In the genomic region with DNA sequence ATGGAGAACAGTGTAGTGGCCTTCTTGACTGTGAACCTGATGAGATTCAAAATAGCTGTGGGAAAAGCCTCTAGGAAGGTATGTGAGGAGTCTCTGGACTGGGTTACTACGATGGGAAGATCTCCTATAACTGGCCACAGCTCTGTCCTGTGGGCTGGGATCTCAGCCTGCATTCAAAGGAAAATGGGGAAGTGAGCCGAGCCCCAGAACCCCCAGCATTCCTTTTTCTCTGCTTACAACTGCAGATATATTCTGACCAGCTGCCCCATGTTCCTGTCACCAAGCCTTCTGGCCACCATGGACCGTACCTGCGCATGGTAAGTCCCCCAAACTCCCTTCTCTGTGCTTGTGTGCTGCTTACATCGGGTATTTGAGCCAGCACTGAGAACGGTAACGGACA, we compare ENCODE assay signal across 8 mouse cellular contexts. TPM values are rescaled to one million over a fixed set of nuclear protein-coding genes. Genes with fewer than 3 reads are reported as not detected.
DNase-seq lines count a peak whose midpoint lies in the region; ATAC-seq and TF ChIP-seq lines count a peak whose summit lies in the region.

A gene (plus strand): TSS at position 218 of the 400 bp plus-strand sequence.

- ATAC-seq in forebrain, embryonic 14.5 days, result no peak
- ATAC-seq in hindbrain, embryonic 11.5 days (ENCODE audit: low FRiP score), result no peak
- no peak for ATAC-seq in liver, embryonic 12.5 days
- no peak for ATAC-seq in stomach, postnatal 0 days (ENCODE audit: low FRiP score, low TSS enrichment)

- H3K4me1 ChIP-seq in forebrain, embryonic 14.5 days (ENCODE audit: control insufficient read depth, insufficient read depth, low read length), result peaks cover 4% of the 10 kb centered on the region; the same call in 1 of the 2 replicates
- peaks cover 3% of the 10 kb centered on the region; the same call in 1 of the 2 replicates for H3K4me1 ChIP-seq in hindbrain, embryonic 11.5 days (replicated peaks; ENCODE audit: control insufficient read depth, insufficient read depth, low read length)
- H3K4me1 ChIP-seq in liver, embryonic 12.5 days, result peaks cover 10% of the 10 kb centered on the region
- peaks cover 2% of the 10 kb centered on the region; the same call in 1 of the 2 replicates for H3K4me1 ChIP-seq in stomach, postnatal 0 days (replicated peaks; ENCODE audit: control insufficient read depth, insufficient read depth)

- H3K4me3 ChIP-seq in forebrain, embryonic 14.5 days (ENCODE audit: low read depth, low read length), result no peak within 1 kb of the TSS
- H3K4me3 ChIP-seq in hindbrain, embryonic 11.5 days (ENCODE audit: low read depth, low read length), result no peak within 1 kb of the TSS
- no peak within 1 kb of the TSS for H3K4me3 ChIP-seq in liver, embryonic 12.5 days
- no peak within 1 kb of the TSS for H3K4me3 ChIP-seq in stomach, postnatal 0 days (ENCODE audit: low read depth, low read length)

- DNase-seq in urinary bladder, adult 2 months (ENCODE audit: low spot score), result no peak
- no peak for DNase-seq in urinary bladder, postnatal 25 days (ENCODE audit: low spot score)
- DNase-seq in forebrain, embryonic 14.5 days (ENCODE audit: low spot score), result no peak
- DNase-seq in hindbrain, embryonic 11.5 days (ENCODE audit: low spot score), result no peak
- DNase-seq in stomach, postnatal 0 days (ENCODE audit: low spot score), result no peak
- no peak for DNase-seq in ovary, postnatal 14 days (ENCODE audit: low spot score)
- DNase-seq in spleen, adult 12 weeks (ENCODE audit: low spot score), result no peak

- no peak for TF ChIP-seq CTCF in stomach, postnatal 0 days (IDR thresholded peaks at IDR 0.05; ENCODE audit: low read depth)

- no peaks in the 10 kb centered on the region for H3K27me3 ChIP-seq in forebrain, embryonic 14.5 days (replicated peaks; ENCODE audit: control insufficient read depth, insufficient read depth, low read length)
- no peaks in the 10 kb centered on the region for H3K27me3 ChIP-seq in hindbrain, embryonic 11.5 days (ENCODE audit: control insufficient read depth, insufficient read depth, low read length)
- H3K27me3 ChIP-seq in liver, embryonic 12.5 days (replicated peaks), result peaks cover 8% of the 10 kb centered on the region; the same call in 1 of the 2 replicates
- no peaks in the 10 kb centered on the region for H3K27me3 ChIP-seq in stomach, postnatal 0 days (ENCODE audit: control insufficient read depth, insufficient read depth, low read length)

- 85% methylated on average over 7 of the region's 7 CpGs for WGBS in forebrain, embryonic 14.5 days
- WGBS in hindbrain, embryonic 11.5 days, result 84% methylated on average over 7 of the region's 7 CpGs
- WGBS in liver, embryonic 12.5 days (ENCODE audit: insufficient replicate concordance), result 58% methylated on average over 7 of the region's 7 CpGs
- 72% methylated on average over 7 of the region's 7 CpGs for WGBS in stomach, postnatal 0 days

- no peak within 1 kb of the TSS for H3K9ac ChIP-seq in forebrain, embryonic 14.5 days (ENCODE audit: low read length)
- H3K9ac ChIP-seq in hindbrain, embryonic 11.5 days (ENCODE audit: low read depth, low read length), result no peak within 1 kb of the TSS
- H3K9ac ChIP-seq in liver, embryonic 12.5 days, result no peak within 1 kb of the TSS
- H3K9ac ChIP-seq in stomach, postnatal 0 days (ENCODE audit: low read length), result no peak within 1 kb of the TSS

- no peak within 1 kb of the TSS for H3K4me2 ChIP-seq in forebrain, embryonic 14.5 days (ENCODE audit: low read length)
- no peak within 1 kb of the TSS for H3K4me2 ChIP-seq in hindbrain, embryonic 11.5 days (replicated peaks; ENCODE audit: low read depth, low read length)
- H3K4me2 ChIP-seq in liver, embryonic 12.5 days, result no peak within 1 kb of the TSS
- H3K4me2 ChIP-seq in stomach, postnatal 0 days (replicated peaks; ENCODE audit: low read depth), result no peak within 1 kb of the TSS

- no peaks in the 10 kb centered on the region for H3K36me3 ChIP-seq in forebrain, embryonic 14.5 days (ENCODE audit: control insufficient read depth, insufficient read depth, low read length)
- no peaks in the 10 kb centered on the region for H3K36me3 ChIP-seq in hindbrain, embryonic 11.5 days (ENCODE audit: control insufficient read depth, insufficient read depth, low read length)
- H3K36me3 ChIP-seq in liver, embryonic 12.5 days, result no peaks in the 10 kb centered on the region
- no peaks in the 10 kb centered on the region for H3K36me3 ChIP-seq in stomach, postnatal 0 days (ENCODE audit: control insufficient read depth, insufficient read depth, low read length)

- no peak within 1 kb of the TSS for H3K27ac ChIP-seq in forebrain, embryonic 14.5 days (ENCODE audit: low read depth, low read length)
- H3K27ac ChIP-seq in hindbrain, embryonic 11.5 days (ENCODE audit: low read depth, low read length), result no peak within 1 kb of the TSS
- no peak within 1 kb of the TSS for H3K27ac ChIP-seq in liver, embryonic 12.5 days
- no peak within 1 kb of the TSS for H3K27ac ChIP-seq in stomach, postnatal 0 days (replicated peaks)

- no peak for TF ChIP-seq EP300 in stomach, postnatal 0 days (optimal IDR thresholded peaks at IDR 0.05)

- no peaks in the 10 kb centered on the region for H3K9me3 ChIP-seq in forebrain, embryonic 14.5 days (replicated peaks; ENCODE audit: control insufficient read depth, low read length)
- no peaks in the 10 kb centered on the region for H3K9me3 ChIP-seq in hindbrain, embryonic 11.5 days (ENCODE audit: control insufficient read depth, low read length)
- H3K9me3 ChIP-seq in liver, embryonic 12.5 days (replicated peaks), result no peaks in the 10 kb centered on the region
- H3K9me3 ChIP-seq in stomach, postnatal 0 days (ENCODE audit: control insufficient read depth, low read length), result no peaks in the 10 kb centered on the region

RNA-seq across cellular contexts. Expression of the gene that starts here (rescaled TPM):
- polyA plus RNA-seq in urinary bladder, adult 2 months (2012; rRNA removed), result 39.7 and 52.9 TPM in 2 replicates
- polyA plus RNA-seq in forebrain, embryonic 14.5 days (2014; fragmentation: Nextera tagmentation; extraction: Ambion mirVana), result 32.8 and 35.4 TPM in 2 replicates
- 21.1 and 21.5 TPM in 2 replicates for polyA plus RNA-seq in hindbrain, embryonic 11.5 days (2014; fragmentation: Nextera tagmentation; extraction: Ambion mirVana)
- 22.2 and 22.5 TPM in 2 replicates for polyA plus RNA-seq in liver, embryonic 12.5 days (2016; fragmentation: Nextera tagmentation; extraction: Ambion mirVana)
- 32.2 and 34.1 TPM in 2 replicates for polyA plus RNA-seq in stomach, postnatal 0 days (2015; fragmentation: Nextera tagmentation; extraction: Ambion mirVana)
